Mouse (Mus musculus) ovary, postnatal 10 days (tissue): ENCODE results near the gene Gm525.
A peak's percentile ranks its signal among the peaks of the same experiment; 100 is the strongest.
"Not testable (repeated sequence)": the region's sequence is repeated elsewhere in the genome, so short reads cannot be mapped to it uniquely, and the experiment has no call there.

Experiments used
- DNase-seq: peaks from one replicate; pipeline ENCODE4 v3.0.0; 2022; ENCODE audit warnings: low spot score

Gm525 gene

GRCm38 (mm10) chr11:89064312-89064711 is 9.3 kb upstream of the Gm525 start:
- no peak for DNase-seq

DNA sequence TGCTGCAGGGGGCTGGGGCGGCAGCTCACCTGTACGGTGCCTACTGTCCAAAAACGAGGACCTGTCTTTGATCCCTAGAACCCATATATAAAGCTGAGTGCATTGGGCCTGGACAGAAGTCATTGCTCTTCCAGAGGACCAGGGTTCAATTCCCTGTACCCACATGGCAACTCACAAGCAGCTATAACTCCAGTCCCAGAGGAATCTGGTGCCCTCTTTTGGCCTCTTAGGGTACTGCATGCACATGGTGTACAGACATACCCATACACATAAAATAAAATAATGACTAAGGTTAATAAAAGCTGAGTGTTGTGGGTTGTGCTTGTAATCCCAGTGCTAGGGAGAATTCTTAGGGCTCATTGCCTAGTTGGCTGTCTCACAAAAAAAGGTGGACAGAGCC is 8.3 kb upstream of the Gm525 start:
- no peak for DNase-seq

GRCm38 (mm10) chr11:89066126-89066525 is 7.5 kb upstream of the Gm525 start:
- DNase-seq, result no peak

DNA sequence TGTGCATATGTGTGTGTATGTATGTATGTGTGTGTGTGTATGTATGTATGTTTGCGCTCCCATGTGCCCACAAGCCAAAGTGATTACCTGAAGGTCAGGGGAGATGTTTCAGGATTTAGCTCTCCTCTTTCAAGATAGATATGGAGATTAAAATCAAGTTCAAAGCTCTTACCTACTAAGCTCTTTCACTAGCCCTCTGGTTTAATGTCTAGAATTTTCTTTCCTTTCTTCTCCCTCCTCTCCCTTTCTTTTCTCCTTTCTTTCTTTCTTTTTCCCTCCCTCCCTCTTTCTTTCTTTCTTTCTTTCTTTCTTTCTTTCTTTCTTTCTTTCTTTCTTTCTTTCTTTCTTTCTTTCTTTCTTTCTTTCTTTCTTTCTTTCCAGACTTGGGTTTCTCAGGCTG is 6.9 kb upstream of the Gm525 start, which contains the start of gene Dgke:
Gene Dgke (minus strand): TSS at position 101 of the 400 bp plus-strand sequence.
- no peak for DNase-seq

DNA sequence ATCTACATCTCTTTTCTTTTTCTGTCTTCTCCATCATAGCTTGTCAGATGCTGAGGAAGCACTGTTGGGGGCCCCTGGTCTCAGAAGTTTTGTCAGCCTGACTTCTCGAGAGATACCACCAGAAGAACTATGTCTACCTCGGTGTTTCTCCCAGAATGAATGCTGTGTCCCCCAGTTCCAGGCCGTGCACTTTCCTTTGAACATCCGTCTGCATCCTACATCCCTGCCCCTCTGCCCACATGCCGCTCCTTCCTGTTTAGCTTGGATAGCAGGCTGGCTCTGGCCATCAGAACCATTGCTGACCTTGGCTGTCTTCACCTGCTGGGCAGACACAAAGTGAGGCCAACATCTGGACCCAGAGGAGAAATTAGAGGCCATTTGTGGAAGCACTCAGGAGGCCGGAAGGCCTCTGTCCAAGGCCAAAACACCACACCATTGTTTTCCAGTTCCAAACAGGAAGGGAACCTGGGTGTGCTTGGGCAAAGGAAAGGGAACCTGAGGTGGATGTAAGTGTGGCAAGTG is 6.3 kb upstream of the Gm525 start:
- no peak for DNase-seq

- DNase-seq, result no peak
Observed at GRCm38 (mm10) chr11:89067871-89068490, 5.7 kb upstream of the Gm525 start.

DNA sequence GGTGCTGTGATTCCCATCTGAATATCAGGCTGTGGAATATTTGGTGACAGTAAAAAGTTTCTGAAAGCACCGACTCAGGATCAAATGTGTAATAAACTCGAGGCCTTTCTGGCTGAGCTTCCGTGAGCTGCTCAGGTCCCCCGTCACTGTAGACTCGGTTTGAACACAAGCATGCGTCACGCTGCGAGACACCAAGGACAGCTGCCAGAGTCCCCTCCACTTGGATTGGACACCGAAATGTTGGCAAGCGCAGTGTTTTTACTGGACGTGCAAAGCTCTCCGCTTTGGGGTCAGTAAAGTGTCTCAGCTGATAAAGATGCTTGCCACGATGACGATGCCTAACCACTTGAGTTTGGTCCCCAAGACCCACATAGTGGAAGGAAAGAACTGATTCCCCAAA is 5.0 kb upstream of the Gm525 start:
- no peak for DNase-seq

- DNase-seq, result peak; percentile 23
Observed at GRCm38 (mm10) chr11:89069303-89069702, 4.3 kb upstream of the Gm525 start.

DNA sequence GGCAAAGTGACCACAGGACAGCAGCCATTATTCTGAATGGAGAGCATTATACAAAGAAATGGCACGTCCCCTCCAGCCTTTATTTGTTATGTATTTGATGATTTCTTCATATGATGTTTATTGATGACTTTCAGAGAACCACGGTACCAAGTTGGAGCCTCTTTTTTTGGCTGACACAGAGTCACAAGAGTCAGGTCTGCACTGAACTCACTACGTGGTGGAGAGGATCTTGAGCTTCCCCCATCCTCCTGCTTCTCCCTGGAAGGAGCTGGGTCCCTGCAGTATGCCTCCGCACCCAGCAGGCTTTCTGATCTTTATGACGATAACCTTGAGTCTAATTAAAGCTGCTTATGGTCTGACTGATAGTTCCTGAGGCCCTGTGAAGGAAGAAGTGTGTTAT is 2.1 kb upstream of the Gm525 start:
- DNase-seq, result no peak

- DNase-seq, result no peak
Observed at GRCm38 (mm10) chr11:89074783-89075413, 1.3 kb downstream of the Gm525 start.

DNA sequence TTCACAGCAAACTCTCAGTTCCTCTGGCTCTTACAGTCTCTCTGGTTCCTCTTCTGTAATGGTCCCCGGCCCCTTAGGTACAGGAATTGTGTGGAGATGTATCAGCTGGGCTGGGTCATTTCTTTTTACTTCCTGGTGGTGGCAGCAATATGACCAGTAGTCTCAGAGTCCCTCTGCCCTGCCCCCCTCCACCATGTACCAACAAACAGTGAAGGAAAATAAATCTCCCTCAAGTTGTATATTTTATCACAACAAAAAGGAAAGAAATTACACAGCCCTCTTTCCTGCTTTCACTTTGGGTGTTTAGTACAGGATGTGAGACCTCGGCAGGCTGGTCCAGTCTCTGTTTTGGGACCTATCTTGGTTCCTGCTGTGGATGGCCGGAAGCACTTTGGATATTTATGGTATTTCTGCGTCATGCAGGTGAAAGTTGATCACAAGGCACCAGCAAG is 2.8 kb downstream of the Gm525 start:
- DNase-seq, result no peak

DNA sequence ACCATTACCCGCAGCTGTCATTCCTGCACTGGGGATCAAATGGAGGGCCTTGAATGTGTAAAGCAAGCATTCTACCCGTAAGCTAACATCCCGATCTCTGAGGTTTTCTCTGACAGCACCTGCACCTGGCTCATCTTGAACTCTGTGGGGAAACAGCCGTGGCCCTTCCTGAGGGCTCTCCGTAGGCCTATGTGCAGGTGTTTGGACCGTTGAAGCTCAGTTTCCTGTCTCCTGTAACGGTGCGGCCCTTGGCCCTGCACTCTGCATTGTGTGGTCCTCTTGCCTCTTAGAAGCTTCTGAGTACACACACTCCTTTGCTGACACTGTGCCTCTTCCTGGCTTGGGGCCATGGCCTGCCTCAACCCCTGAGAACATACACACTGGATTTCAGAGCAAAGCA is 4.0 kb downstream of the Gm525 start:
- DNase-seq, result no peak

DNA sequence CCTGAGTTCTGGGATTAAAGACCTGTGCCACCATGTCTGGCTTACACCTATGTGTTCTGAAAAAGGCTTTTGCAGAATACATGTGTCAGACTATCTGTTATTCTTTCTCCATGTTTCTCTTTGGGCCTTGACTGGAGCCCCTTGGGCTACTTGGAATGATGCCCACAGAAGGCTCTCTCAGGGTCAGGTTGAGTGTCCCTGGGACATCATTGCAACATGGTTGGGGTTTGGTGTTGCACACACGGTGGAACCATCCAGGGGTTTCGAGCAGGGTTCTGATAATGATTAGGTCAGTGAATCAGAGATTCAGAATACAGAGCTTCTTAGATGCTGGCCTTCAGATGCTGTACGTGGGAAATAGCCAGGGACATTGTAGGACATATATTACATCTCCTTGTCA is 4.7 kb downstream of the Gm525 start:
- DNase-seq, result no peak

DNA sequence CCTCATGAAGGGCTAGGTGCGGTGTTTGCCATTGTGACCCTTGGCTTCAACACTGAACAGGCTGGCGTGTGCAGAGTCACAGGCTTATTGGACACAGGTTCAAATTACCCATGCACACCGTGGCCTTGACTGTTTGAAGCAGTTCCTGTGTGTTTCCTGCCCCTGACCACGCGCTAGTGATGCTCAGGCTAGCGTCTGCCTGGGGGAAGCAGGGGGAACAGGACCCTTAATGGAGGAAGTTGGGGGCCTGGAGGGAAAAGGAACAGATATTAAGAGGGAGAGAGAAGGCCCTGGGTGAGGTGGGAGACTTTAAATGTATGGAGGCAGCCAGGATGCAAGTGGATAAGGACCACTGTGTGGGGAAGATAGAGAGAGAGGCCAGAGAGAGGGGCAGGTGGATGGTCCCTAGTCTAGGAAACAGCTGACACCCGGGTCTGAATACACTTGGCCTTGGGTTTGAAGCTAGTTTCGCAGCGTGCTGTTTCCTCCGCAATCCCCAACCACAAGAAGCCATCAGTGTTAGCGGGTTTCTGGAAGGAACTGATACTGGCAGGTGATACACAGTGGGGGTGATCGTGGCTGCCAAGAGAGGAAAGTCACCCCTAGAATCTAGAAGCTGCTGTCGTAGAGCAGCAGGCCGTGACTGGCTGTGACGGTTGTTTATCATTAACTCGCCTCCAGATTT is 5.5 kb downstream of the Gm525 start:
- no peak for DNase-seq

DNA sequence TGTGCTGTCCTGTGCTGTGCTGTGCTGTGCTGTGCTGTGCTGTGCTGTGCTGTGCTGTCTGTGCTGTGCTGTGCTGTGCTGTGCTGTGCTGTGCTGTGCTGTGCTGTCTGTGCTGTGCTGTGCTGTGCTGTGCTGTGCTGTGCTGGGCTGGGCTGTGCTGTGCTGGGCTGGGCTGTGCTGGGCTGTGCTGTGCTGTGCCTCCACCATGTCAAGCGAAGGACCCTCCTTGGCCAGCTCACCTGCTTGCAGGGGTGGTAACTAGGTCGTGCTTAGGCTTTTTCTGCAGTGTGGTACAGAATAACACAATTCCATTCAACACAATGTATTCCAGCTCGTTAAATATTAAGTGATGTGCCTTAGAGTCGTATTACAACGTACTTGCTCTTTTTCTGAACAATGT is 8.3 kb downstream of the Gm525 start:
- DNase-seq, result not testable (repeated sequence)

GRCm38 (mm10) chr11:89082691-89083090 is 9.1 kb downstream of the Gm525 start:
- not testable (repeated sequence) for DNase-seq

DNA sequence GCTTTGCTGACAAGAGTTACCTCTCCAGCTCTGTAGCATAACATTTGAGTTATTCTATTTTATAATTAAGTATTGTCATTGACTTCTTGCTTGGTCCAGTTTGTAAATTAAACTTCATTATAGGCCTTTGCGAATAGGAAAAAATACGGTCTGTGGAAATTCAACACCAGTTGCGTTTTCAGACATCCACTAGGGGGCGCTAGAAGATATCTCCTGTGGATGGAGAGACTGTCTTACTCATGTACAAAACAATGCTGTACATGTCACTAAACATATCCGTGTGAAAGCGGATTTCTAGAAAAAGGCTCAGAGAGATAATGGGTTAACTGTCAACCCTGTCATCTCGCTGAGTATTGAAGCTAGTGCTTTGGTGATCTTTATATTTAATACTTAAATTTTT is 11.0 kb downstream of the Gm525 start:
- no peak for DNase-seq

GRCm38 (mm10) chr11:89086208-89086809 is 12.7 kb downstream of the Gm525 start:
- no peak for DNase-seq

GRCm38 (mm10) chr11:89088754-89089153 is 15.1 kb downstream of the Gm525 start:
- no peak for DNase-seq

DNA sequence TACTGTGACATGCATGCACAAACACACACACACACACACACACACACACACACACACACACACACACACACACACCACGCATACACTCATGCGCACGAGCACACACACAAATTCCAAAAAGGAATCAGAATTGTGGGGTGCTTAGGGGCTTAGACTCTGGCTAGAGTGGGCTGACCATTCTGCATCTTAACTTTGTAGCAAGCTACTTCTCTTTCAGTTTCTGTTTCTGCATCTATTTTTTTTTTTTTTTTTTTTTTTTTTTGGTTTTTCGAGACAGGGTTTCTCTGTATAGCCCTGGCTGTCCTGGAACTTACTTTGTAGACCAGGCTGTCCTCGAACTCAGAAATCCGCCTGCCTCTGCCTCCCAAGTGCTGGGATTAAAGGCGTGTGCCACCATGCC is 16.7 kb downstream of the Gm525 start:
- DNase-seq, result not testable (repeated sequence)

DNA sequence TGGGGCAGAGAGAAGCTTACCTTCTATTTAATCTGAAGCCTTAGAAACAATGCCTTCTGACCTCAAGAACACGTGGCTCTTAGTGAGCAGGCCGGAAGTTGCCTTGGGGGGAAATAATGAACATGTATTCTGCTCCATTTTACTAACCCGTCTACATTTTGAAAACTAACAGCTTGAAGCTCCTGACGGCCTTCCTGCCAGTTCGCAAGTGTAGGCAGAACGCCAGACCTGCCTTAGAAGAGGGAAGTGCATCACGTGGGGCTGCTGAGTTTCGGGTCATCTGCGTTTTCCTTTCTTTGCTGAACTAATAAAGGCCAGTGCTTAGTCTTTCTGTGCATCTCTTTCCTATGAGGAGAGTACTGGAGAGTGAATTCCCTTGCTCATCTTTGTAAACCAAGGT is 19.1 kb downstream of the Gm525 start:
- no peak for DNase-seq

GRCm38 (mm10) chr11:89095306-89095705 is 21.7 kb downstream of the Gm525 start:
- no peak for DNase-seq

GRCm38 (mm10) chr11:89097292-89097691 is 23.7 kb downstream of the Gm525 start:
- DNase-seq, result not testable (repeated sequence)
